Mouse (Mus musculus) hindbrain, embryonic 10.5 days (tissue): ENCODE results near the gene Plxdc2. TPM values are rescaled to one million over a fixed set of nuclear protein-coding genes. Genes with fewer than 3 reads are reported as not detected.

Experiments
- DNase-seq: peaks from one replicate; pipeline ENCODE4 v3.0.0-alpha.2; 2017; ENCODE audit warnings: low spot score
- H3K27ac ChIP-seq: fragments of 300-500 bp; sonication (generic); 2 replicates; pipeline ENCODE4 v1.5.1; 2016; ENCODE audit warnings: mild to moderate bottlenecking, moderate library complexity
- H3K27me3 ChIP-seq: fragments of 300-500 bp; sonication (generic); 2 replicates; pipeline ENCODE4 v1.6.1; 2016; ENCODE audit warnings: mild to moderate bottlenecking; ENCODE audit not compliant: poor library complexity, insufficient read depth, severe bottlenecking
- H3K36me3 ChIP-seq: fragments of 300-500 bp; sonication (generic); 2 replicates; pipeline ENCODE4 v1.6.1; 2016; ENCODE audit warnings: mild to moderate bottlenecking, moderate library complexity
- H3K4me1 ChIP-seq: fragments of 300-500 bp; sonication (generic); replicated peaks from 2 replicates; pipeline ENCODE4 v1.6.1; 2016; ENCODE audit warnings: mild to moderate bottlenecking
- H3K4me3 ChIP-seq: fragments of 300-500 bp; sonication (generic); 2 replicates; pipeline ENCODE4 v1.5.1; 2016; ENCODE audit warnings: mild to moderate bottlenecking, moderate library complexity
- H3K9me3 ChIP-seq: fragments of 300-500 bp; sonication (generic); 2 replicates; pipeline ENCODE4 v1.6.1; 2016; ENCODE audit warnings: mild to moderate bottlenecking, moderate library complexity
- WGBS: fragments of 180-500 bp; shearing (Covaris S2); methylation state at CpG from one replicate; pipeline ENCODE4 v1.1.7; 2016; 5-methylcytosine and 5-hydroxymethylcytosine counted together
- polyA plus RNA-seq: library from polyadenylated mRNA; unstranded; fragments of >200 nt; fragmentation: Nextera tagmentation; extraction: Ambion mirVana; gene quantifications from 2 replicates; pipeline ENCODE4 v1.2.1, GENCODE M21; 2016

Plxdc2 gene
- polyA plus RNA-seq, 1 experiment from 2014 or later = 13.4 TPM

DNA sequence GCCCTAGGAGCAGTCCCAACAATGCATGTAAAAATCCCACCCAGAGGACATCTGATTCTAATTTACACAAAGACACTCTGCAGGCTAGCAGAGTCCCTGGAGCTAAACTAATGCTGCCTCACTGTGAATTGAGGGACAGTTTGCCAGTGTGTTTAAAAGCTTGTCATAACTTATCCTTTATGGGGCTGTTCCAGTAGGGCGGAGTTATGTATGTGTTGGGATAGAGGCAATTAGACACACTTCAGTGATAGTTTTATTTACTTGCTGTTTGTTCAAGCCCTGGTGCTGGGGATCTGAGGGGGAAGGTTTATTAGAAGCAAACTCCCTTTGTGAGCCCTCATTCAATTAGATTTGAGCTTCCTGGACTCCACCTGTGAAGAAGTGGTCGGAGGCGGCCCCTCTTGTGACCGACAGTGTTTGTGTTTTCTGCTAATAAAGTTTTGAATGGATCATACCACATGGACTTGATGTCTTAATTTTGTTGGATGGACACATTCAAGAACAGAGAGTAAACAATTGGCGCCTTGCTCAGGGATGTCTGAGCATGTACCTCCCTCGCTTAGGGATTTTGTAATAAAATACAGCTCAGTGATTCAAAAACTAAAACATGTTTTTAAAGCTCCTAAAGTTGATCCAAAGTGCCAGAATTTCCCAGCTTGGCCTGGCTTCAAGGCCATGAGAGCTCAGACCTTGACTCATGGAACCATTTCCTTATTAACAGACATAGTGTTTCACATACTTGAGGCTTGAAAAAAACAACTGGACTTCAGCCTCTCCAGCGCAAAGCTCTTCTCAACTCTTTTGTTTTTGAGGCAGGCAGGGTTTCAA is 94.9 kb downstream of the Plxdc2 start:
- peaks cover 11% of the 10 kb centered on the region for H3K4me1 ChIP-seq
- DNase-seq = peak; percentile 12
- H3K9me3 ChIP-seq = 0 out of 2 replicates have a peak, but pooled peaks cover 2% of the 10 kb centered on the region
- H3K36me3 ChIP-seq = no peaks in the 10 kb centered on the region
- 47% methylated on average over 7 of the region's 7 CpGs for WGBS
- H3K27ac ChIP-seq = no peak overlapping the region
- H3K4me3 ChIP-seq = no peak overlapping the region
- H3K27me3 ChIP-seq = no peaks in the 10 kb centered on the region

DNA sequence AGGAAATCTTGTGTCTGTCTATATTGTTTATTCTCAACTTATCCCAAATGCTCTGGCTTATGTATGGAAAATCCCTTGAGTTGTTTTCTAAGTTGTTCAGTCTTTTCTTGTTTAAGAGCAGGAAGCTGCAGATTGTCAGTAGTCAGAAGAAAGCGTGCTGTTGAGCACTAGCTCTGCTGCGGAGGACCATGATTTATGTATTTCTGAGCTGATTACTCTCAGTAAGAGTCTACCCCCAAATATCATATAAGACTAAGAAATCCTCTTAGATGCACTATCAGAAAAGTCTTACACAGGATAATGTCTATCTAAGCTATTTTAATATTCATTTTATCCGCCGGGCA is 95.5 kb downstream of the Plxdc2 start:
- H3K36me3 ChIP-seq = no peaks in the 10 kb centered on the region
- no peak overlapping the region for H3K27ac ChIP-seq
- H3K9me3 ChIP-seq = 0 out of 2 replicates have a peak, but pooled peaks cover 2% of the 10 kb centered on the region
- DNase-seq = no peak
- no peak overlapping the region for H3K4me3 ChIP-seq
- H3K4me1 ChIP-seq = peaks cover 11% of the 10 kb centered on the region
- 95% methylated on average over 4 of the region's 4 CpGs for WGBS
- no peaks in the 10 kb centered on the region for H3K27me3 ChIP-seq

DNA sequence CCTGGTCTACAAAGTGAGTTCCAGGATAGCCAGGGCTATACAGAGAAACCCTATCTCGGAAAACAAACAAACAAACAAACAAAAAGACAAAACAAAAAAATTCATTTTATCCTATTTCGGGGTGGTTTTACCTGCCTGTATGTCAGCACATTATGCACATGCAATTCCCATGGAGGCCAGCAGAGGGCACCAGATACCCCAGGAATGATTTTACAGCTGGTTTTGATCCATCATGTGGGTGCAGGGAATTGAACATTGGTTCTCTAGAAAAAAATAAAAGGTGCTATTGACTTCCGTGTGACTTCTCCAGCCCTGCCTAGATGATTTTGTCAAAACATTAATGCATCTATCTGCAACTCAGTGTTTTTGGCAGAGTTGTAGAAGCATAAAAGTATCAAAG is 96.0 kb downstream of the Plxdc2 start:
- no peak for DNase-seq
- Histone ChIP-seq H3K27ac (no peak overlapping the region), H3K4me3 (no peak overlapping the region), H3K9me3 (0 out of 2 replicates have a peak, but pooled peaks cover 2% of the 10 kb centered on the region), H3K27me3 (no peaks in the 10 kb centered on the region), H3K4me1 (peaks cover 11% of the 10 kb centered on the region), H3K36me3 (no peaks in the 10 kb centered on the region)
- 90% methylated on average over 3 of the region's 3 CpGs for WGBS

DNA sequence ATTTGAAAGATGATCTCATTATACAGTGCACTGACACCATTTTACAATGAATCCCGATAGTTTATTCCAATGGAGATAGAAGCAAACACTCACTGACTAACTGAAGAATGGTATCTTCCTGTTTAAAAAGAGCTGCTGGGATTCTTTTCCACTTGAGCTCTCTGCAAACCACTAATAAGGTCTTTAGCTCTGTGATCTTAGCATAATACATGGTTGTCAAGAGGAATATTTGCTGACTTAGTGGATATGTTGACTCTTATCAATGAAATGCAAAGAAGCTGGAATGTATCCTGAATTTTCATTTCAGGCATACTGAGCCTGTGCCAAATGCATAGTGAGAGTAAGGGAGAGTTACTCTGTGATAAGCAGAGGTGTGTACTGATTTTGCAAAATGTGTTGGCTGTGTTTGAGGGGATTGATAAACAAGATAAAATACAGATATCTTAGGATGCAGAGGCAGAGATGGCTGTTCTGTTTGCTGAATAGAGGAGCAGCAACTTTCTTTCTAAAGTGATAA is 100.2 kb downstream of the Plxdc2 start:
- Histone ChIP-seq H3K4me1 (peaks cover 3% of the 10 kb centered on the region; the same call in 1 of the 2 replicates), H3K36me3 (no peaks in the 10 kb centered on the region), H3K27ac (no peak overlapping the region), H3K4me3 (no peak overlapping the region), H3K27me3 (no peaks in the 10 kb centered on the region), H3K9me3 (0 out of 2 replicates have a peak, but pooled peaks cover 2% of the 10 kb centered on the region)
- DNase-seq = no peak
- 94% methylated on average over 1 of the region's 1 CpGs for WGBS

DNA sequence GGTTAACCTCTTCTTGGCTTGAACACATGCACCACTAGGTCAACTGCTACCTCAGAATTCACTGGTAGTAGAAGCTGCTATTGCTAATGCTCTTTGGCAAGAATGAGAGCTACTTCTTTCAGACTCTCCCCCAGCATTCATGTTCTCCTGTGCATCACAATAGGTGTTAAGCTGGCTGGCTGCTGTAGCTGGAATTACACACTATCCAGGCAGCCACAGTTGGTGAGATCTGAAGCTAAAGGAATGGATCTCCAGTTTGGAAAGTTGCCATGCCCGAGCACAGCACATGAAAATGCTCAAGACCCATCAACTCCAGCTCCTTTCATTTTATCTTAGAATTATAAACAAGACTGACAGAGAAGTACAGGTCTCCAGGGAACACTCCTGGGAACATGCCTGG is 103.4 kb downstream of the Plxdc2 start:
- DNase-seq = no peak
- Histone ChIP-seq H3K9me3 (no peaks in the 10 kb centered on the region), H3K27ac (no peak overlapping the region), H3K27me3 (no peaks in the 10 kb centered on the region), H3K4me3 (no peak overlapping the region), H3K36me3 (no peaks in the 10 kb centered on the region), H3K4me1 (no peaks in the 10 kb centered on the region)
- WGBS = 67% methylated on average over 1 of the region's 1 CpGs

DNA sequence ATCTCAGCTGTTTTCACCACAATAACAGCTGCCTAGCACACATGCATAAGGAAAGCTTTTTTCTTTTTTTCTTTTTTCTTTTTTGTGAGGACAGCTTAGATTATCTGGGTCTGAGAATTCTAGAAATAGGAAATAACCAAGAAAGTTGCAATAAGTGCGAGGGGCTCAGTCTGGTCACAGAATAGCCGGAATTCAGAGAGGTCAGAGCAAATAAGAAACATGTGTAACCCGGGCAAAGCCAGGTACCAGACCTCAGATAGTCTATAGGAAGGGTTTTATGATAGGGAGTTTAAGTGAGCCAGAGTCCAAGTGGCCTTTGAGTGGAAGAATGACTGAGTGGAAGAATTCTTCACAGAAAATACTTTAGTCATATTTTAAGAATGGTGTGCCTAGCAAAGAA is 114.0 kb downstream of the Plxdc2 start:
- H3K27ac ChIP-seq = no peak overlapping the region
- no peak overlapping the region for H3K4me3 ChIP-seq
- no peaks in the 10 kb centered on the region for H3K9me3 ChIP-seq
- 61% methylated on average over 3 of the region's 3 CpGs for WGBS
- H3K27me3 ChIP-seq = no peaks in the 10 kb centered on the region
- peaks cover 6% of the 10 kb centered on the region for H3K4me1 ChIP-seq
- no peaks in the 10 kb centered on the region for H3K36me3 ChIP-seq
- DNase-seq = no peak

DNA sequence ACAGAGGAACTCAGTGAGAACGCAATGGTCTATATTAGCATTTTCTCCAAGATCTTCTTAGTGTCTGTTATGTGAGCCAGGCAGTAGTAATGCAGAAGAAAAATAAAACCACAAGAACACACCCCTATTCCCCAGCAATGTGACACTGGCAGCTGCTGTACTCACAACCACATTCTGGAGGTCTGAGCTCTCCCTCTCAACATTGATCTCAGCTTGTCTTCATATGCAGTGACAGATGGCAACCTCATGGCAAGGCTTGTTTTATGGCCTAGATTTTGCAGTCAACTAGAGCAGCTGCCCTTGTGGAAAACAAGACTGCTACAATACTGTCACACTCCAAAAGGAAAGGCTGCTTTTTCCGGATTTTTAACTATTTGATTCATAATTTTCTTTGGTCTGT is 127.8 kb downstream of the Plxdc2 start:
- WGBS = 83% methylated on average over 2 of the region's 2 CpGs
- Histone ChIP-seq H3K4me3 (no peak overlapping the region), H3K36me3 (no peaks in the 10 kb centered on the region), H3K9me3 (no peaks in the 10 kb centered on the region), H3K27ac (no peak overlapping the region), H3K4me1 (no peaks in the 10 kb centered on the region), H3K27me3 (no peaks in the 10 kb centered on the region)
- DNase-seq = no peak

DNA sequence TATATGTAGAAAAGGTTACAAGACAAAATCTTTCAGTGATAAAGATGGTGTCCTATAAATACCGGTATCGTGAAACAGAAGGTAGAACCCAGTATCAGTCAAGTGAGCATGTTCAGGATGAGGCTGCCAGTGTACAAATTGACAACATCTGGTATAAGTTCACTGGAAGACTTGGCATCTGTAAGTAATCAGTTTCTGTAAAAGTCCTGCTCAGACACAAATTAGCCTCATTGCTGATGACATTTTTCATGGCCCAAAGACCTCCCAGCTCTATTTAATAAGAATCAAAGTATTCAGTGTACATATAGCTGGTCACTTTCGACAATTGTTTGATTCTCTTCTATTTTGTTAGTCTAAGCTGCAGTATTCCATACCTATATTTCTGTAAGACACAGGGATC is 129.9 kb downstream of the Plxdc2 start:
- H3K9me3 ChIP-seq = no peaks in the 10 kb centered on the region
- H3K4me3 ChIP-seq = no peak overlapping the region
- H3K4me1 ChIP-seq = no peaks in the 10 kb centered on the region
- no peak overlapping the region for H3K27ac ChIP-seq
- DNase-seq = no peak
- no peaks in the 10 kb centered on the region for H3K36me3 ChIP-seq
- no peaks in the 10 kb centered on the region for H3K27me3 ChIP-seq
- WGBS = 71% methylated on average over 3 of the region's 3 CpGs

DNA sequence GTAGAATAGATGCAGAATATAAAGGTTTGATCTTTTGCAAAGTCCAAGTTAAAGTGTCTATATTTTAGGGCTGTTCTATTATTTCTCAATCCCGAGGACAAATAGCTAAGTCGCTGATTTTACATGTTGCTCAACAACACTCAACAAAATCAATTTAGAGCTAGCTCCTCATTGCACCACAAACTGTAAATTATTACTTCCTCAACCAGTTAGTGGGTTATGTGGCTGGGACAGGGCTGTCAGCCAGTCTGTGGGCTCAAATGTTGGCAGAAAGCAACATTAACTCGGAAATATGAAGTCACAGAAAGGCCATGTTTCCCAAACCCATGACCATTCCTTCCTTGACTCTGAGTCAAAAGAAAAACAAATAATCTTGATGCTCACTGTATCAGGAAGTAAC is 135.1 kb downstream of the Plxdc2 start:
- Histone ChIP-seq H3K27me3 (no peaks in the 10 kb centered on the region), H3K4me1 (no peaks in the 10 kb centered on the region), H3K4me3 (no peak overlapping the region), H3K36me3 (no peaks in the 10 kb centered on the region), H3K9me3 (no peaks in the 10 kb centered on the region), H3K27ac (no peak overlapping the region)
- 84% methylated on average over 3 of the region's 3 CpGs for WGBS
- no peak for DNase-seq

DNA sequence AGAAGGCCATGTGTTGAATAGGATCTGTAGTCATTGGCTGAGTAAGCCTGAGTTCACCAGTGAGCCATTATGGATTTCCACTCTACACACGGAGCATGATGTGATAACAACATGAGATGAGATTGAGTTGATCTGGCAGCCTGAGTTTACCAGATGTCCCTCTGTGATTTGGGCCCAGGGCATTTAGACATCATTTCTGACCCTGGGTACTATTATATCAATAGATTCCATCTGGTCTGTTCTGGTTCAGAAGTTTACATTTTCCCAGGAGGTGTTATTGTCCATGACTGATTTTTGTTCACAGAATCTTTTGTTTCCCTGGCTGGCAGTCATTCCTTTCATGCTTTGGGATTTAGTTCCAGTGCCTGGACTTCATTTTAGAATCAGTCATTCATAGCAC is 146.7 kb downstream of the Plxdc2 start:
- H3K36me3 ChIP-seq = no peaks in the 10 kb centered on the region
- H3K4me1 ChIP-seq = 0 out of 2 replicates have a peak, but pooled peaks cover 3% of the 10 kb centered on the region
- 50% methylated on average over 1 of the region's 1 CpGs for WGBS
- no peaks in the 10 kb centered on the region for H3K9me3 ChIP-seq
- H3K4me3 ChIP-seq = no peak overlapping the region
- DNase-seq = no peak
- H3K27ac ChIP-seq = no peak overlapping the region
- no peaks in the 10 kb centered on the region for H3K27me3 ChIP-seq

DNA sequence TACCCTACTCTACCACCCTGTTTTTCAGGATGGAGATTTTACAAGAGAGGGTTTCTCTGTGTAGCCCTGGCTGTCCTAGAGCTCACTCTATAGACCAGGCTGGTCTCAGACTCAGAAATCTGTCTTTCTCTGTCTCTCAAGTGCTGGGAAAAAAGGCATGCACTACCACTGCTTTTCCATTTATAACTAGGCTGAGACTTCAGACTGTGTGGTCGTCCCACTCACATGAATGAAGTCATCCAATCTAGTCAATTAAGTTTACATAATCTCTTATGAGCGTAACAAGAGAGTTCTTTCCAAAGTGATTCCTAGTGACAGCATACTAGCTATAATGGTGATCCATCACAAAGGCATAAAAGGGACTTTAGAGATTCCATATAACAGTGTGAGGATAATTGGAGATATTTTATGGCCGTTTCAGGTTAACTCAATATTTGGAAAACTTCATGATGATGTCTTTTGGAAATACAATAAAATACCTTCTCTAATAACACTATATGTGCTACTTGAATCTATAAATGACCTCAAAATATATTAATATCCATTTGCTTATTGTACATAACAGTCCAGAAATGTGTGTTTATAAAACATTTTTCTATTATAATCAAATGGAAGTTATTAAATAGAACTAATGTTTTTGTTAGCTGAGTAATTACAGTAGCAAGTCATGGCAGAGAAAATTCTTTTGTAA is 151.6 kb downstream of the Plxdc2 start:
- Histone ChIP-seq H3K4me1 (0 out of 2 replicates have a peak, but pooled peaks cover 2% of the 10 kb centered on the region), H3K27me3 (no peaks in the 10 kb centered on the region), H3K36me3 (no peaks in the 10 kb centered on the region), H3K9me3 (no peaks in the 10 kb centered on the region), H3K4me3 (no peak overlapping the region), H3K27ac (no peak overlapping the region)
- DNase-seq = no peak
- 64% methylated on average over 3 of the region's 3 CpGs for WGBS

DNA sequence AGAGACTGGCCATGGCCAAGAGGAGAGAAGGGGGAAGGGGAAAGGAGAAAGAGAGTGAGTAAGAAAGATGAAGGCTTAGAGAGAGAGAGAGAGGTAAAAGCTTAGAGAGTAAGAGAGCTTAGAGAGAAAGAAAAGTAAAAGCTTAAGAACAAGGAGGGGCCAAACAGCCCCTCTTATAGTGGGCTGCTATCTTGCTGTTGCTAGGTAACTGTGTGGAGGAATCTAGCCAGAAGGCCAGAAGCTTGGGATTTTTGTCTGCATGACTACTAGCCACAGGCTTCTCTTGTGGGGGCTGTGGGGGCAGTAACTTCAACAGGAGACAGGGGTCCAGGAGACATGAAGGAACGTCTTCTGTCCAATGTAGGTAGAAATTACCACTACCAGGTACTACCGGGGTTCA is 162.0 kb downstream of the Plxdc2 start:
- no peaks in the 10 kb centered on the region for H3K36me3 ChIP-seq
- peak; percentile 3 for DNase-seq
- 63% methylated on average over 2 of the region's 2 CpGs for WGBS
- H3K27me3 ChIP-seq = no peaks in the 10 kb centered on the region
- H3K4me3 ChIP-seq = no peak overlapping the region
- H3K27ac ChIP-seq = peak overlapping the region; percentile 73
- 0 out of 2 replicates have a peak, but pooled peaks cover 3% of the 10 kb centered on the region for H3K9me3 ChIP-seq
- H3K4me1 ChIP-seq = peaks cover 11% of the 10 kb centered on the region

DNA sequence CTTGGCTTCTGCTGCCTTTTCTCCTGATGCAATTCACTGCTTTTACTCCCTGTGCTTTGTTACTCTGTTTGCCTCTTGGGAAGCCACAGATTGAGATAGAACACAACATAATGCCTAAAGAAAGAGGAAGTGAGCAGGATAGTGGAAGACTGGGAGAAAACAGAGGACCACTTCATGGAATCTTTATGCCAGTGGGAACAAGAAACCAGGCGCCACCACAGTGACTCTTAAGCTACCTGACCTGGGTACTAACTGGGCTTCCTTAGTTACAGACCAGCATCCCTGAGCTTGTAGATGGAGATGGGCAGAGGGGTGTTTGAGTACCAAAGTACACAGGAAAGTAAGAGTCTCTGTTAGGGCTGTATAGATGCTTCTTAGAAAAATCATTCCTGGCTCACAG is 167.3 kb downstream of the Plxdc2 start:
- Histone ChIP-seq H3K27ac (no peak overlapping the region), H3K27me3 (no peaks in the 10 kb centered on the region), H3K4me1 (peaks cover under 1% of the 10 kb centered on the region), H3K9me3 (no peaks in the 10 kb centered on the region), H3K36me3 (no peaks in the 10 kb centered on the region), H3K4me3 (no peak overlapping the region)
- WGBS = 72% methylated on average over 1 of the region's 1 CpGs
- no peak for DNase-seq
